Mouse (Mus musculus): Measurements from ENCODE around the gene Pip4k2c. TPM values are rescaled to one million over a fixed set of nuclear protein-coding genes. Genes with fewer than 3 reads are reported as not detected.

Pip4k2c gene
- polyA plus RNA-seq, 1 experiment from 2014 or later = 19.4 TPM

- WGBS = 88% methylated on average over 15 of the region's 15 CpGs
- Histone ChIP-seq H3K4me2 (no peak overlapping the region), H3K4me1 (peaks cover 50% of the 10 kb centered on the region), H3K9ac (no peak overlapping the region), H3K27me3 (peaks cover 30% of the 10 kb centered on the region), H3K9me3 (0 out of 2 replicates have a peak, but pooled peaks cover 3% of the 10 kb centered on the region), H3K36me3 (replicated peaks) (peaks cover 12% of the 10 kb centered on the region), H3K4me3 (replicated peaks) (no peak overlapping the region), H3K27ac (no peak overlapping the region)
- no peak for ATAC-seq (ENCODE audit: low FRiP score)
Measured at GRCm38 (mm10) chr10:127185506-127185905, 25.9 kb downstream of the Pip4k2c start.

DNA sequence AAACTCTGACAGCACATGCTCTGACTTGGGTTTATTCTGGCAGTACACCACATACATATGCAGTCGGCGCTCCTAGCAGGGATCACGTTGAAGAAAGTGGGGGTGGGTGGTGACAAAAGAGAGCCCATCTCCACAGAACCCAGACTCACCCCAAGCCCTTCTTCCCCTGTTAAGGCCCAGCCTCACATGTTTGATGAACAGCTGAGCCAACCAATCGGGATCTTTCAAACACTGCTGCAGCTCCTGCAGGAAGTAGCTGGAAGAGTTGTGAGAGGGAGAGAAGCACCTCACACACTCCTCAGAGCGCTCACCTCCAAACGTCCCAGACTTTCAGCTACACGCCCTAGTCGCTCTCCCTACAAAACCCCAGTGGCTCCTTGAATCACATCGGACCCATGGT is 26.3 kb downstream of the Pip4k2c start:
- Histone ChIP-seq H3K4me2 (no peak overlapping the region), H3K9ac (no peak overlapping the region), H3K27ac (no peak overlapping the region), H3K27me3 (peaks cover 34% of the 10 kb centered on the region), H3K4me3 (replicated peaks) (no peak overlapping the region), H3K36me3 (replicated peaks) (peaks cover 12% of the 10 kb centered on the region), H3K4me1 (peaks cover 50% of the 10 kb centered on the region), H3K9me3 (0 out of 2 replicates have a peak, but pooled peaks cover 3% of the 10 kb centered on the region)
- no peak for ATAC-seq (ENCODE audit: low FRiP score)
- WGBS = 77% methylated on average over 9 of the region's 9 CpGs

DNA sequence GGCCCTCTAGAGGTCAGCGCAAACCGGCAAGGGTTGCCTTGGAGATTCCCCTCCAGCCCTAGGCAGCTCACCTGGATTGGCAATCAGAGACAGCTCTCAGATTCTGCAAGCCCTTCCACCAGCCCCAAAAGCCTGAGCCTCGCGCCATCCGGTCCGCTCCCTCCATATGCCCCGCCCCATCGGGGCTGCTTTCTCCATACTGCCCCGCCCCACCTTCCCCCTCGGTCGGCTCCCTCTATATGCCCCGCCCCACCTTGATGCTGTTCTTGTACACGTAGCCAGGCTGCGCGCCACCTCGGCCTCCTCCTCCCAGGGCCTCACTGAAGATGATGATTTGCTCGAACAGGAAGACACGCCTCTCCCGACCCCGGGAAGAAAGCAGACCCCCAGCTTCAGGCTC is 27.6 kb downstream of the Pip4k2c start:
- Histone ChIP-seq H3K4me2 (peak overlapping the region; percentile 39), H3K4me3 (replicated peaks) (peak overlapping the region; percentile 10; the same call in 1 of the 2 replicates), H3K27ac (no peak overlapping the region), H3K9me3 (0 out of 2 replicates have a peak, but pooled peaks cover 3% of the 10 kb centered on the region), H3K4me1 (peaks cover 43% of the 10 kb centered on the region), H3K36me3 (replicated peaks) (peaks cover 12% of the 10 kb centered on the region), H3K9ac (peak overlapping the region; percentile 33; the same call in 1 of the 2 replicates), H3K27me3 (peaks cover 48% of the 10 kb centered on the region)
- ATAC-seq (ENCODE audit: low FRiP score) = no peak
- 7% methylated on average over 20 of the region's 20 CpGs for WGBS

DNA sequence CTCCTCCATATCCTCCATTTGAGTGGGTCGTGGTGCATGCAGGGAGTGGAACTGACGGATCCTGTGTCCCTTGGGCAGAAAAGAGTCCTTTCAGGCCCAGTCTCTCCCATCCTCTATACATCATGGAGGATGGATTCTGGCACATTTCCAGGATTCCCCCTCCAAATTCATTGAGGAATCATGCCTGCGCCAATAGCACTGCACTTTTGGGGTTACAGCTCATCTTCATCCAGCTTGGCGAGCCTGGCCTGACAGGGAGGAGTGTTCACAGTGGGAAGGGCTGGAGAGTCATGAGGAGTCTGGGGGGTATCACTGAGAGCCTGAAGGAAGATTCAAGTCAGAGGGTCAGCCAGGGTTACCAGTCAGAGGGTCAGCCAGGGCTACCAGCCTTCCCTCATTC is 28.8 kb downstream of the Pip4k2c start:
- WGBS = 89% methylated on average over 4 of the region's 4 CpGs
- Histone ChIP-seq H3K4me3 (replicated peaks) (no peak overlapping the region), H3K4me2 (no peak overlapping the region)

GRCm38 (mm10) chr10:127181566-127181965 is 29.8 kb downstream of the Pip4k2c start:
- no peaks in the 10 kb centered on the region for H3K9me3 ChIP-seq
- no peak overlapping the region for H3K4me3 ChIP-seq (replicated peaks)
- peaks cover 9% of the 10 kb centered on the region for H3K36me3 ChIP-seq (replicated peaks)
- WGBS = 70% methylated on average over 6 of the region's 6 CpGs
- peaks cover 70% of the 10 kb centered on the region for H3K27me3 ChIP-seq
- no peak for ATAC-seq (ENCODE audit: low FRiP score)
- H3K4me2 ChIP-seq = no peak overlapping the region
- H3K4me1 ChIP-seq = peaks cover 41% of the 10 kb centered on the region
- no peak overlapping the region for H3K9ac ChIP-seq
- H3K27ac ChIP-seq = no peak overlapping the region

More for the DNA sequence above, 28.8 kb downstream of the Pip4k2c start:
- Histone ChIP-seq H3K9ac (no peak overlapping the region), H3K27me3 (peaks cover 59% of the 10 kb centered on the region), H3K9me3 (0 out of 2 replicates have a peak, but pooled peaks cover 3% of the 10 kb centered on the region), H3K27ac (no peak overlapping the region), H3K4me1 (peaks cover 45% of the 10 kb centered on the region), H3K36me3 (replicated peaks) (peaks cover 12% of the 10 kb centered on the region)
- ATAC-seq (ENCODE audit: low FRiP score) = no peak

- peaks cover 78% of the 10 kb centered on the region for H3K27me3 ChIP-seq
- H3K27ac ChIP-seq = no peak overlapping the region
- no peak overlapping the region; the same call in 1 of the 2 replicates for H3K4me3 ChIP-seq (replicated peaks)
- H3K36me3 ChIP-seq (replicated peaks) = peaks cover 7% of the 10 kb centered on the region; the same call in 1 of the 2 replicates
- 4% methylated on average over 3 of the region's 3 CpGs for WGBS
- H3K4me2 ChIP-seq = no peak overlapping the region
- H3K4me1 ChIP-seq = peaks cover 41% of the 10 kb centered on the region
- no peak for ATAC-seq (ENCODE audit: low FRiP score)
- no peak overlapping the region for H3K9ac ChIP-seq
- no peaks in the 10 kb centered on the region for H3K9me3 ChIP-seq
Measured at GRCm38 (mm10) chr10:127180695-127181047, 30.7 kb downstream of the Pip4k2c start.

- Histone ChIP-seq H3K4me3 (replicated peaks) (peak within 1 kb of the TSS; percentile 25), H3K27me3 (peaks cover 78% of the 10 kb centered on the region), H3K4me2 (peak within 1 kb of the TSS; percentile 43), H3K9me3 (no peaks in the 10 kb centered on the region), H3K36me3 (replicated peaks) (peaks cover 7% of the 10 kb centered on the region; the same call in 1 of the 2 replicates), H3K4me1 (peaks cover 41% of the 10 kb centered on the region), H3K9ac (peak within 1 kb of the TSS; percentile 39; the same call in 1 of the 2 replicates), H3K27ac (no peak within 1 kb of the TSS)
- 1% methylated on average over 34 of the region's 34 CpGs for WGBS
- ATAC-seq (ENCODE audit: low FRiP score) = peak; percentile 12; the same call in 1 of the 2 replicates
Measured at GRCm38 (mm10) chr10:127179871-127180694, 31.3 kb downstream of the Pip4k2c start, which contains the start of gene Slc26a10. Slc26a10 (minus strand) TSS chr10:127180645.

DNA sequence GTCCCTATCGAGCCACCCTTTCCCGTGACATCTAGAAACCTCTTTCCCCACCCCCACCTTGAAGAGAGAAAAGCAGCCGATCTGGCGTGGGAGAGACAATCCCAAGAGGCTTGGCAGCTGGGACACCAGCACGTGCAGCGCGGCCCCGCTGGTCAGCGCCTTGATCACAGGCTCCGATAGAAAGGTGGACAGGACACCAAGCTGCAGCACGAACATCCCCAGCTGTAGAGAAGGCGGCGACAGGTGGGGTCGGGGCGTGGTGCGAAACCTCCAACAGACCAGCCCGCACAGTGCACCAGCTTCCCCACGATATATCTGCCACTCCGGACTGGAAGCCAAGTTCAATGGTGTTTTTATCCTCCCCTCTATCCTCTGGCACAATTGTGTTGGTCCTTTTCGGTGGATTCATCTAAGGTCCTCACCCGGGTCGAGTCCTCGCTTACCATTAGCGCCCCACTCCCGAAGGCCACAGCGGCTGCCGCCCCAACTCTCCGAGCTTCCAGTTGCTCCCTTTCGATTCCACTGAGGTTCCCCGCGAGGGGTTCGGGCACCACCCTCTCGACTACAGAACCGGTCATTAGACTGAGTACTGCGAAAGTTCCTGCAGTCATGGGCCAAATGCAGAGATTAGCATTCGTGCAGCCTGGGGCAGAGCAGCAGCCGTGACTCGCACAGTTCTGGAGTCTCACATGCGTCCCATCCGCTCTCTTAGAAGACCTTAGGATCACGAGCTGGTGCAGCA is 32.9 kb downstream of the Pip4k2c start:
- no peak overlapping the region for H3K27ac ChIP-seq
- peaks cover 25% of the 10 kb centered on the region for H3K4me1 ChIP-seq
- no peak for ATAC-seq (ENCODE audit: low FRiP score)
- peak overlapping the region; percentile 27 for H3K4me3 ChIP-seq (replicated peaks)
- H3K9me3 ChIP-seq = no peaks in the 10 kb centered on the region
- H3K9ac ChIP-seq = peak overlapping the region; percentile 17; the same call in 1 of the 2 replicates
- peaks cover 7% of the 10 kb centered on the region; the same call in 1 of the 2 replicates for H3K36me3 ChIP-seq (replicated peaks)
- 4% methylated on average over 41 of the region's 41 CpGs for WGBS
- peak overlapping the region; percentile 51 for H3K4me2 ChIP-seq
- H3K27me3 ChIP-seq = peaks cover 73% of the 10 kb centered on the region

- 0 out of 2 replicates have a peak, but pooled peaks cover 3% of the 10 kb centered on the region for H3K36me3 ChIP-seq (replicated peaks)
- WGBS = under 1% methylated on average over 23 of the region's 23 CpGs
- peaks cover 25% of the 10 kb centered on the region for H3K4me1 ChIP-seq
- H3K4me3 ChIP-seq (replicated peaks) = peak overlapping the region; percentile 27
- H3K27me3 ChIP-seq = peaks cover 73% of the 10 kb centered on the region
- no peak overlapping the region for H3K9ac ChIP-seq
- ATAC-seq (ENCODE audit: low FRiP score) = peak; percentile 60
- H3K4me2 ChIP-seq = peak overlapping the region; percentile 51
- no peak overlapping the region for H3K27ac ChIP-seq
- no peaks in the 10 kb centered on the region for H3K9me3 ChIP-seq
Measured at GRCm38 (mm10) chr10:127177719-127178118, 33.7 kb downstream of the Pip4k2c start.

- H3K9ac ChIP-seq = no peak overlapping the region
- no peak overlapping the region for H3K27ac ChIP-seq
- no peak for ATAC-seq (ENCODE audit: low FRiP score)
- H3K4me2 ChIP-seq = peak overlapping the region; percentile 2; the same call in 1 of the 2 replicates
- no peaks in the 10 kb centered on the region for H3K36me3 ChIP-seq (replicated peaks)
- H3K4me3 ChIP-seq (replicated peaks) = no peak overlapping the region
- H3K27me3 ChIP-seq = peaks cover 71% of the 10 kb centered on the region
- 22% methylated on average over 9 of the region's 9 CpGs for WGBS
- H3K9me3 ChIP-seq = no peaks in the 10 kb centered on the region
- H3K4me1 ChIP-seq = peaks cover 25% of the 10 kb centered on the region
Measured at GRCm38 (mm10) chr10:127177235-127177634, 34.1 kb downstream of the Pip4k2c start.

DNA sequence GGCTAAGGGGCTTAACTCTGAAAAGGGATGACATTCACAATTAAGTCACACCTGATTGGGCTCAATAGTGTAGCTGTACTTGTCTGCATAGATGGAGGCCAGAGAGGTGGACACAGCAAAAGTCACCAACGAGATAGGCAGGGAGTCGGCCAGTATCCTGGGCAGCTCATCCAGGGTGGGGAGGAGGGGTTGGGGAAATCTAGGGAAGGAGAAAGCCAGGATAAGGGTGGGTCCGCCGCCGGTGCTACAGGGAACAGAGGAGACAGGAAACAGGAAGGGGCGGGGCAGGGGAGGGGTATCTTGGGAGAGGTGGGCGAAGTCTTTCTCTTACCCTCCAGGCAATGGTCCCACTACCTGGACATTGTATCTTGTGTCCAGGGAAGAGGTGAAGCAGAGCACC is 34.6 kb downstream of the Pip4k2c start:
- 0 out of 2 replicates have a peak overlapping the region, but pooled peaks have one; percentile 8 for H3K4me2 ChIP-seq
- H3K4me3 ChIP-seq (replicated peaks) = no peak overlapping the region; the same call in 1 of the 2 replicates
- WGBS = 11% methylated on average over 7 of the region's 7 CpGs

DNA sequence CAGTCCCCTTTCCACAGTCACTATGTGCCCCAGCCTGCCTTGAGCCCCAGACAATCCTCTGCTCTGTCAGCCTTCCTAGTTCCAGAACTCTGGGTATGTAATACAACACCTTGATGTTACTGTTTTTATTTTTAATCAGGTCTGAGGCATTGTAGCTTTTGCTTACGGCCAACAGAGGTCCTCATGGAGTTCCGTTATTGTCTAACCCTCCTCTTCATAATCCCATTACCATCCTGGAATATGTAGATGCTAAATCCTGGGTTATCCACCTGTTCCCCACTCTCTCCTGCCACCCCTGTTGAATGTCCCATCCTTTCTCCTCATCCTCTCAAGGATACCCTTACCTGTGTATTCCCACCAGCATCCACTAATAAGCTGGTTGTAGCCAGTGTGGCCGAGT is 35.2 kb downstream of the Pip4k2c start:
- Histone ChIP-seq H3K27ac (no peak overlapping the region), H3K9ac (no peak overlapping the region), H3K27me3 (peaks cover 73% of the 10 kb centered on the region), H3K4me1 (peaks cover 25% of the 10 kb centered on the region), H3K9me3 (no peaks in the 10 kb centered on the region), H3K4me2 (no peak overlapping the region), H3K36me3 (replicated peaks) (no peaks in the 10 kb centered on the region), H3K4me3 (replicated peaks) (no peak overlapping the region; the same call in 1 of the 2 replicates)
- 28% methylated on average over 3 of the region's 3 CpGs for WGBS
- no peak for ATAC-seq (ENCODE audit: low FRiP score)

More for the DNA sequence above, 34.6 kb downstream of the Pip4k2c start:
- no peak for ATAC-seq (ENCODE audit: low FRiP score)
- no peaks in the 10 kb centered on the region for H3K36me3 ChIP-seq (replicated peaks)
- H3K9ac ChIP-seq = no peak overlapping the region
- H3K9me3 ChIP-seq = no peaks in the 10 kb centered on the region
- peaks cover 25% of the 10 kb centered on the region for H3K4me1 ChIP-seq
- peaks cover 73% of the 10 kb centered on the region for H3K27me3 ChIP-seq
- H3K27ac ChIP-seq = no peak overlapping the region

All from forebrain, embryonic 12.5 days (tissue).